Mouse (Mus musculus): ENCODE results near the gene Ccdc61. TPM values are rescaled to one million over a fixed set of nuclear protein-coding genes. Genes with fewer than 3 reads are reported as not detected.

Gene Ccdc61
- polyA plus RNA-seq, 1 experiment from 2014 or later = 26.5 TPM

DNA sequence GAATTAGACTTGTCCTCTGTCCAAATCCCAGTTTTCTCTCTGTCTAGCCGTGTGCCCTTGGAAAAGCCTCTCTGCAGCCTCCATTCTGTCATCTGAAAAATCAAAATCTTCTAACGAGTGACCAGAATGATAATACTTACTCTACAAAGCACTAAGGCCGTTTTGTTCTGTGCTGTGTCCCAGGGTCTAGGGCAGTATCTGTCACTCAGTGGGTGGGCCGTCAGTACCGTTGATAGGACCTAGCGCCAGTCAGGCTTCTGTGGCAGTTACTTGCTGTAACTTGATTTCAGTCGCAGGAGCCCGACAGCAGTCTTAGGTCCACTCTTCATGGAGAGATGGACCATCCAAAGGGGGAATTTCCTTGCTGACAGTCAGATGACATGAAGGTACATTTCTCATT, 14.1 kb upstream of the Ccdc61 start:
- 11% methylated on average over 8 of the region's 8 CpGs for WGBS
- DNase-seq (ENCODE audit: low spot score) (no peak), ATAC-seq (replicated peaks; ENCODE audit: insufficient number of reproducible peaks, low FRiP score, low TSS enrichment, low read depth) (no peak)
- Histone ChIP-seq H3K4me3 (ENCODE audit: low read depth, low read length) (no peak overlapping the region), H3K4me2 (ENCODE audit: low read depth, low read length) (no peak overlapping the region), H3K9me3 (replicated peaks; ENCODE audit: control insufficient read depth, low read length) (no peaks in the 10 kb centered on the region), H3K4me1 (ENCODE audit: control insufficient read depth, insufficient read depth, low read length) (0 out of 2 replicates have a peak, but pooled peaks cover 3% of the 10 kb centered on the region), H3K27me3 (ENCODE audit: control insufficient read depth, insufficient read depth, low read length) (peaks cover 21% of the 10 kb centered on the region), H3K27ac (replicated peaks; ENCODE audit: low read depth, low read length) (no peak overlapping the region), H3K9ac (replicated peaks; ENCODE audit: low read length) (no peak overlapping the region), H3K36me3 (replicated peaks; ENCODE audit: control insufficient read depth, insufficient read depth, low read depth, low read length) (no peaks in the 10 kb centered on the region)

DNA sequence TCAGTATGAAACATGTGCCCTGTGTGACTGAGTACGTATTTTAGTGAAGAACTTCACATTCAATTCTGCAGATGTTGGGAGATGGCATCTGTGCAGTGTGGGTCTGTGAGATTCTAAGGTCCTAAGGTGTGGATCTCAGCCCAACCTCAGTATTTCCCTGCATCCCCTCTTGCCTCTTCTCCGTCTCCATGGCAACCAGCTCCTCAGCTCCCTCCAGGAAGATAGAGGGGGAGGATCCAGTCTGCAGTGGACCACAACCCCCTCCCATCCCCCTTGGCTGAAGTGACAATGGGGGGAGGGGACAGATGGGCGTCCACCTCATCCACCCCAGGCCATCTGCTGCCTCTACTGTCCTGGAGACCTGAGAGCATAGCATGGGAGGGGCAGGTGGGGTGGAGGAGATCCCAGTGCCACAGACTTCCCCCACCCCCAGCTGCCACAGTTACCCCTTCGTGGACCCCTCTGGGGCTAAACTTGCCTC, 13.5 kb upstream of the Ccdc61 start:
- H3K4me1 ChIP-seq (ENCODE audit: control insufficient read depth, insufficient read depth, low read length) = 0 out of 2 replicates have a peak, but pooled peaks cover 3% of the 10 kb centered on the region
- no peak; the same call in 1 of the 2 replicates for ATAC-seq (replicated peaks; ENCODE audit: insufficient number of reproducible peaks, low FRiP score, low TSS enrichment, low read depth)
- DNase-seq (ENCODE audit: low spot score) = no peak

DNA sequence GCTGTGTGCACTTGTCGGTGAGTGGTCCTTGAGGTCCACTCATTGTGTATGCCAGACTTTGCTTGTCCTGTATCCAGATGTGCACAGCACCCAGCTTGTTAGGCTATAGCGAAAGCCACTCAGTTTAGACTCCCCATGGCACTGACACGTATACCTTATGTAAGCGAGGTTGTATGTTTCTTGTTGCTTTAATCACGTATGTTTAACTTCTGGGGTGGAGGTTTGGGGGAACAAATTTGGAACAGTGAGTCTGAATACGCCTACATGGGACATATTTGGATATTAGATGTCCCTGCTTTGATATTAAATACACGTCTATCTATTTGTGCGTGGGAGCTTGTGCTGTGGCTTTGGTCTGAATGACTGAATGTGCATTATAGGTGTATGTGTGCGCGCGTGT, 13.1 kb upstream of the Ccdc61 start:
- Histone ChIP-seq H3K27ac (replicated peaks; ENCODE audit: low read depth, low read length) (no peak overlapping the region), H3K4me3 (ENCODE audit: low read depth, low read length) (no peak overlapping the region), H3K27me3 (ENCODE audit: control insufficient read depth, insufficient read depth, low read length) (peaks cover 21% of the 10 kb centered on the region), H3K36me3 (replicated peaks; ENCODE audit: control insufficient read depth, insufficient read depth, low read depth, low read length) (no peaks in the 10 kb centered on the region), H3K9ac (replicated peaks; ENCODE audit: low read length) (no peak overlapping the region), H3K9me3 (replicated peaks; ENCODE audit: control insufficient read depth, low read length) (no peaks in the 10 kb centered on the region), H3K4me1 (ENCODE audit: control insufficient read depth, insufficient read depth, low read length) (0 out of 2 replicates have a peak, but pooled peaks cover 3% of the 10 kb centered on the region), H3K4me2 (ENCODE audit: low read depth, low read length) (no peak overlapping the region)
- 73% methylated on average over 11 of the region's 11 CpGs for WGBS
- DNase-seq (ENCODE audit: low spot score) (no peak), ATAC-seq (replicated peaks; ENCODE audit: insufficient number of reproducible peaks, low FRiP score, low TSS enrichment, low read depth) (no peak)

More for the DNA sequence above, 13.5 kb upstream of the Ccdc61 start:
- Histone ChIP-seq H3K4me2 (ENCODE audit: low read depth, low read length) (no peak overlapping the region), H3K9ac (replicated peaks; ENCODE audit: low read length) (no peak overlapping the region), H3K27ac (replicated peaks; ENCODE audit: low read depth, low read length) (no peak overlapping the region), H3K36me3 (replicated peaks; ENCODE audit: control insufficient read depth, insufficient read depth, low read depth, low read length) (no peaks in the 10 kb centered on the region), H3K27me3 (ENCODE audit: control insufficient read depth, insufficient read depth, low read length) (peaks cover 21% of the 10 kb centered on the region), H3K4me3 (ENCODE audit: low read depth, low read length) (no peak overlapping the region), H3K9me3 (replicated peaks; ENCODE audit: control insufficient read depth, low read length) (no peaks in the 10 kb centered on the region)
- WGBS = 32% methylated on average over 4 of the region's 4 CpGs

DNA sequence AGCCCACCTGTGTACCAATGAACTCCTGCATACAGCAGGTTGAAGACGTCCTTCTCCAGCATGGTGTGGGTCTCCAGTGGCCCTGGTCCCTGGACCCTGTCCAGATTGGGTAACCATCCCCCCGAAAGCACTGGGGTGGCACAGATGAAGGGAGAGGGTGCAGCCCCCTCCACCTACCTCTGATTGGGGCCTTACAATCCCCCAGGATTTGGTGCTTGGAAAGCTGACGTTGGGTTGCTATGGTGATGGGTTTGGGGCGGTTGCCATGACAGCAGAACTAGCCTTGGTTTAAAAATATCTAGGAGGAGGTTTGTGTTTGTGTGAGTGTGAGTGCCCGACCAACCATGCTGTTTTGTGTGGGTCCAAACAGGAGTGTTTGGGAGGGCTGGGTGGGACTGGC, 12.6 kb upstream of the Ccdc61 start:
- WGBS = 38% methylated on average over 5 of the region's 5 CpGs
- no peak overlapping the region for H3K9ac ChIP-seq (replicated peaks; ENCODE audit: low read length)
- H3K4me2 ChIP-seq (ENCODE audit: low read depth, low read length) = no peak overlapping the region
- no peak overlapping the region for H3K27ac ChIP-seq (replicated peaks; ENCODE audit: low read depth, low read length)
- H3K4me3 ChIP-seq (ENCODE audit: low read depth, low read length) = no peak overlapping the region
- peaks cover 21% of the 10 kb centered on the region for H3K27me3 ChIP-seq (ENCODE audit: control insufficient read depth, insufficient read depth, low read length)
- H3K9me3 ChIP-seq (replicated peaks; ENCODE audit: control insufficient read depth, low read length) = no peaks in the 10 kb centered on the region
- H3K4me1 ChIP-seq (ENCODE audit: control insufficient read depth, insufficient read depth, low read length) = 0 out of 2 replicates have a peak, but pooled peaks cover 3% of the 10 kb centered on the region
- no peak for DNase-seq (ENCODE audit: low spot score)
- H3K36me3 ChIP-seq (replicated peaks; ENCODE audit: control insufficient read depth, insufficient read depth, low read depth, low read length) = no peaks in the 10 kb centered on the region
- no peak for ATAC-seq (replicated peaks; ENCODE audit: insufficient number of reproducible peaks, low FRiP score, low TSS enrichment, low read depth)

- Histone ChIP-seq H3K9me3 (replicated peaks; ENCODE audit: control insufficient read depth, low read length) (no peaks in the 10 kb centered on the region), H3K4me3 (ENCODE audit: low read depth, low read length) (no peak overlapping the region), H3K4me2 (ENCODE audit: low read depth, low read length) (no peak overlapping the region), H3K4me1 (ENCODE audit: control insufficient read depth, insufficient read depth, low read length) (0 out of 2 replicates have a peak, but pooled peaks cover 3% of the 10 kb centered on the region), H3K27ac (replicated peaks; ENCODE audit: low read depth, low read length) (no peak overlapping the region), H3K27me3 (ENCODE audit: control insufficient read depth, insufficient read depth, low read length) (peaks cover 9% of the 10 kb centered on the region), H3K9ac (replicated peaks; ENCODE audit: low read length) (no peak overlapping the region), H3K36me3 (replicated peaks; ENCODE audit: control insufficient read depth, insufficient read depth, low read depth, low read length) (no peaks in the 10 kb centered on the region)
- 2% methylated on average over 12 of the region's 12 CpGs for WGBS
- 0 out of 2 replicates have a peak, but pooled peaks have one; percentile 30 for ATAC-seq (replicated peaks; ENCODE audit: insufficient number of reproducible peaks, low FRiP score, low TSS enrichment, low read depth)
- DNase-seq (ENCODE audit: low spot score) = peak; percentile 60
These were observed 10.9 kb upstream of the Ccdc61 start for GRCm38 (mm10) chr7:18921069-18921468.

- H3K4me2 ChIP-seq (ENCODE audit: low read depth, low read length) = no peak overlapping the region
- no peak overlapping the region for H3K9ac ChIP-seq (replicated peaks; ENCODE audit: low read length)
- DNase-seq (ENCODE audit: low spot score) (no peak), ATAC-seq (replicated peaks; ENCODE audit: insufficient number of reproducible peaks, low FRiP score, low TSS enrichment, low read depth) (no peak)
- no peaks in the 10 kb centered on the region for H3K27me3 ChIP-seq (ENCODE audit: control insufficient read depth, insufficient read depth, low read length)
- H3K4me1 ChIP-seq (ENCODE audit: control insufficient read depth, insufficient read depth, low read length) = no peaks in the 10 kb centered on the region
- 62% methylated on average over 3 of the region's 3 CpGs for WGBS
- H3K36me3 ChIP-seq (replicated peaks; ENCODE audit: control insufficient read depth, insufficient read depth, low read depth, low read length) = no peaks in the 10 kb centered on the region
- no peak overlapping the region for H3K4me3 ChIP-seq (ENCODE audit: low read depth, low read length)
- H3K9me3 ChIP-seq (replicated peaks; ENCODE audit: control insufficient read depth, low read length) = no peaks in the 10 kb centered on the region
- no peak overlapping the region for H3K27ac ChIP-seq (replicated peaks; ENCODE audit: low read depth, low read length)
These were observed 7.7 kb upstream of the Ccdc61 start for GRCm38 (mm10) chr7:18917931-18918330.

GRCm38 (mm10) chr7:18916254-18916653, 6.0 kb upstream of the Ccdc61 start:
- Histone ChIP-seq H3K4me3 (ENCODE audit: low read depth, low read length) (no peak overlapping the region), H3K4me2 (ENCODE audit: low read depth, low read length) (no peak overlapping the region), H3K36me3 (replicated peaks; ENCODE audit: control insufficient read depth, insufficient read depth, low read depth, low read length) (no peaks in the 10 kb centered on the region), H3K9ac (replicated peaks; ENCODE audit: low read length) (no peak overlapping the region), H3K27me3 (ENCODE audit: control insufficient read depth, insufficient read depth, low read length) (no peaks in the 10 kb centered on the region), H3K27ac (replicated peaks; ENCODE audit: low read depth, low read length) (no peak overlapping the region), H3K9me3 (replicated peaks; ENCODE audit: control insufficient read depth, low read length) (no peaks in the 10 kb centered on the region), H3K4me1 (ENCODE audit: control insufficient read depth, insufficient read depth, low read length) (no peaks in the 10 kb centered on the region)
- no peak for DNase-seq (ENCODE audit: low spot score)
- WGBS = 78% methylated on average over 4 of the region's 4 CpGs
- ATAC-seq (replicated peaks; ENCODE audit: insufficient number of reproducible peaks, low FRiP score, low TSS enrichment, low read depth) = no peak

DNA sequence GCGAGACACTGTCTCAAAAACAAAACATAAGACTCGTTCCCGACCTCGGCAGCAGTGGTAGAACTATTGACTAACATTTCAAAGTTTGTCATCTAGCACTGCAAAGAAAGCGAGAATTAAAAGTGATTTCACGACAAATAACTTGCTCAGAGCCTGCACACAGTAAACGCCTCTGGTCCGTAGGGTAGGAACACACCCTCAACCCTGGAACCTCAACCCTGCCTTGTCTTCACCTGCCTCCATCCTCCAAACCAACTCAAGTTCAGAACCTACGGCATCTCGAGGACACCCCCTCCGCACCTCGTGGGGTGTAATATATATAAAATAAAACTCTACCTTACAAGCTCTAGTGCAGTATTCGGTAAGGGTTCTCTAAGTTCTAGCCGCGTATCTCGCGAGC, 418 bp downstream of the Ccdc61 start:
- Histone ChIP-seq H3K9ac (replicated peaks; ENCODE audit: low read length) (peak overlapping the region; percentile 64), H3K4me1 (ENCODE audit: control insufficient read depth, insufficient read depth, low read length) (no peaks in the 10 kb centered on the region; the same call in 1 of the 2 replicates), H3K27ac (replicated peaks; ENCODE audit: low read depth, low read length) (no peak overlapping the region), H3K36me3 (replicated peaks; ENCODE audit: control insufficient read depth, insufficient read depth, low read depth, low read length) (no peaks in the 10 kb centered on the region), H3K4me2 (ENCODE audit: low read depth, low read length) (peak overlapping the region; percentile 57), H3K9me3 (replicated peaks; ENCODE audit: control insufficient read depth, low read length) (no peaks in the 10 kb centered on the region), H3K27me3 (ENCODE audit: control insufficient read depth, insufficient read depth, low read length) (no peaks in the 10 kb centered on the region), H3K4me3 (ENCODE audit: low read depth, low read length) (peak overlapping the region; percentile 83)
- ATAC-seq (replicated peaks; ENCODE audit: insufficient number of reproducible peaks, low FRiP score, low TSS enrichment, low read depth) (peak; percentile 14; the same call in 1 of the 2 replicates), DNase-seq (ENCODE audit: low spot score) (no peak)
- WGBS = 8% methylated on average over 17 of the region's 17 CpGs
